Mouse (Mus musculus): ENCODE results near the gene Cdnf. TPM values are rescaled to one million over a fixed set of nuclear protein-coding genes. Genes with fewer than 3 reads are reported as not detected.

Gene Cdnf
- 0.05 and 0.20 TPM in 2 replicates for polyA plus RNA-seq (2016; fragmentation: Nextera tagmentation; extraction: Ambion mirVana)

DNA sequence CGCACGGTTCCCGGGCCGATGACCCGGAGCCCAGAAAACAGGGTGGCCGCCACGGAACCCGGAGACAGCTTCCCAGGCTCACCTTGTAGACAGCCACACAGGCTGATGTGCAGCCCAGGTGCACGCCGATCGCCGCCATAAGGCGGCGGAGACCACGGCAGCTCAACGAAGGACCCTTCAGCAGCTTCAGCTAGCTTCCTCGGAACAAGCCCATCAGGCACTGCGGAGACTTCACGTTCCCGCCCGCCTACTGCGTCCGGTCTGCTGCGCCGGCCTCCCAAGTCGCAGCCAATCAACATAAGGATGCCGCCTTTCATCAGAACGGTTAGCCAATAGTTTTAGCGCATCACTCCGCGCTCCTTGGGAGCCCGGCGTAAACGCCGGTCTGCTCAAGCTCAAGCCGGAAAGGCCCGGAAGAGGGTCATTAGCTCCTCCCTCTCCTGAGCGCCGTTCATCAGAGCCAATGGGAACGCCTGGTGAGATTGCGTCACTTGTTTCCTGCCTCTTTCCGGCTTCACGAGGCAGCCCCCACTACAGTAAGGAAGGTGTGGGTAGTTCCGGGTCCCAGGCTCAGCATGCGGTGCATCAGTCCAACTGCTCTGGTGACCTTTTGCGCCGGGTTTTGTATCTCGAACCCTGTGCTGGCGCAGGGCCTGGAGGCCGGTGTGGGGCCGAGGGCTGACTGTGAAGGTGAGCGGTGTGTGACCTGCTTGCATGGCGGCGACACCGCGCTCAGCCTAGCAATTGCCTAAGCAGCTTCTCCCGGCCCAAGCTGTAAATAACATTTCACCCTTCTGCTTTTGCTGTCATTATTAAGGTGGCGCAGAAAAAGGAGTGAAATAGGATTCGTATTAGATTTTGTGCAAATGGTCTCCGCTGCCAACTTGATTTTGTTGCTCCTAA lies at the start of gene Cdnf, which contains the start of the genes Gm45902 and Hspa14:
TSS of gene Cdnf (plus strand) at position 479 of the 903 bp plus-strand sequence.
TSS of gene Gm45902 (minus strand) at position 239 of the 903 bp plus-strand sequence.
TSS of gene Hspa14 (minus strand) at position 263 of the 903 bp plus-strand sequence.
- Histone ChIP-seq H3K27me3 (ENCODE audit: insufficient read depth, poor library complexity, severe bottlenecking) (no peaks in the 10 kb centered on the region), H3K9me3 (no peaks in the 10 kb centered on the region), H3K36me3 (peaks cover 28% of the 10 kb centered on the region), H3K4me3 (peak within 1 kb of the TSS; percentile 92), H3K4me1 (peaks cover 7% of the 10 kb centered on the region), H3K27ac (peak within 1 kb of the TSS; percentile 97)
- peak; percentile 99 for DNase-seq (ENCODE audit: low spot score)
- WGBS, result under 1% methylated on average over 60 of the region's 60 CpGs

DNA sequence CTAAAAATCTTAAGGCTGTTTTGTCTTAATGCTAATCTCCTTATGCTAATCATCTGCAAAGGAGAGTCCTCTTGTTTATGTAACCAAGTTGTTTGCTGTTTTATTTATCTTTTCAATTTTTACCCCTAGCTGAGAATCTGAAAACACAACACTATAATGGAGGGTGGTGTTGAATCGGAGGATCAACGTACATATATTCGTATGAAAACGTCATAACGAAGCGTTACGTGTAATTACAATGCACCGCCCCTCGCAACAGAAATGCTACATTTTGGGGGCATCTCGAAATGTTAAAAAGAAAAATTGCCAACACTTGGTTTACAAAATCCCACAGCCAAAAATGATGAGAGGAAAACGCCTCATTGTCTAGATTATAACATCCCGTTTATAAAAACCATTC lies 38.9 kb upstream of the Cdnf start:
- 2% methylated on average over 12 of the region's 12 CpGs for WGBS
- Histone ChIP-seq H3K27ac (peak overlapping the region; percentile 96), H3K9me3 (no peaks in the 10 kb centered on the region), H3K4me3 (peak overlapping the region; percentile 92), H3K36me3 (peaks cover 11% of the 10 kb centered on the region; the same call in 1 of the 2 replicates), H3K27me3 (ENCODE audit: insufficient read depth, poor library complexity, severe bottlenecking) (no peaks in the 10 kb centered on the region), H3K4me1 (peaks cover 9% of the 10 kb centered on the region; the same call in 1 of the 2 replicates)
- no peak for DNase-seq (ENCODE audit: low spot score)

DNA sequence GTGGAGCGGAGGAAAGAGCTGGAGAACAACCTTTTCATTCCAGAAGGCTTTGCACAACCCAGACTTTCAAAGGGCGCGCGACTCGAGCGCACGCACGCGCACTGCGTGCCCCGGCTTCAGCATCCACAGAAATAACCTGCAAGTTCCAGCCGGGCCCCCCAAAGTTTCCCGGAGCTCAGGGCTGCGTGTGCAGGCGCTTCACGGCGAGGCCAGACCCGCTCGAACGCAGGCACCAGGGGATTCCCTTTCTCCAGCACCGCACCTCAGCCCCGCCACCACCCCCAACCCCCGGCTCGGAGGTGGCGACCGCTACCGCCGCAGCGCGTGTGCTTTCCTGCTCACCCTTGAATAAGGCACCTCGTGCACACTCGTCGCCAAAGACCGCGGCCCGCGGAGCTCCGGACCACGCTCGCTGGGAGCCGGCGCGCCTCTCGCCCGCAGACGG lies 38.4 kb upstream of the Cdnf start:
- Histone ChIP-seq H3K27ac (peak overlapping the region; percentile 96), H3K9me3 (no peaks in the 10 kb centered on the region), H3K27me3 (ENCODE audit: insufficient read depth, poor library complexity, severe bottlenecking) (no peaks in the 10 kb centered on the region), H3K4me1 (peaks cover 9% of the 10 kb centered on the region; the same call in 1 of the 2 replicates), H3K36me3 (peaks cover 11% of the 10 kb centered on the region; the same call in 1 of the 2 replicates), H3K4me3 (peak overlapping the region; percentile 92)
- peak; percentile 86 for DNase-seq (ENCODE audit: low spot score)
- WGBS, result under 1% methylated on average over 46 of the region's 46 CpGs

DNA sequence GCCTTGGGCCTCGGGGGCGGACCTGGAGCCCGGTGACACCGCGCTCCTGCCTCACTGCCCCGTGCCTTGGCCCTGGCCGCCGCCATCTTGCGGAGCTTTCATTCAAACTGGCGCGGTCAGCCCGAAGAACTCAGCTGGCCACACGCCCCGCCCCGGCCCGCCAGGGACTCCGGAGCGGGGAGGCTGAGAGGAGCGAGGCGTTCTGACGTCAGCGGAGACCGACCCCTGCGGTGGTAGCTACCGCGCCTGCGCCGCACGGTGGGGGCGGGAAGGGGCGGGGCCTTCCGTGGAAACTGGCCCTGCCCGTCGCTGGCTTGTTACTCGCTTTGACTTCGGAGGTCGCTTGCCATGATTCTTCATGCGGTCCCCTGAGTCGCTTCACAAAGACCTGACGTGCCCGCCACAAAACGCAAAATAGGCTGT lies 38.0 kb upstream of the Cdnf start, which contains the start of gene Suv39h2:
TSS of gene Suv39h2 (minus strand) at position 171 of the 423 bp plus-strand sequence.
- peak; percentile 98 for DNase-seq (ENCODE audit: low spot score)
- Histone ChIP-seq H3K4me1 (peaks cover 9% of the 10 kb centered on the region; the same call in 1 of the 2 replicates), H3K36me3 (peaks cover 10% of the 10 kb centered on the region; the same call in 1 of the 2 replicates), H3K4me3 (peak within 1 kb of the TSS; percentile 92), H3K27me3 (ENCODE audit: insufficient read depth, poor library complexity, severe bottlenecking) (no peaks in the 10 kb centered on the region), H3K27ac (peak within 1 kb of the TSS; percentile 96), H3K9me3 (no peaks in the 10 kb centered on the region)
- WGBS, result 0% methylated on average over 42 of the region's 42 CpGs

DNA sequence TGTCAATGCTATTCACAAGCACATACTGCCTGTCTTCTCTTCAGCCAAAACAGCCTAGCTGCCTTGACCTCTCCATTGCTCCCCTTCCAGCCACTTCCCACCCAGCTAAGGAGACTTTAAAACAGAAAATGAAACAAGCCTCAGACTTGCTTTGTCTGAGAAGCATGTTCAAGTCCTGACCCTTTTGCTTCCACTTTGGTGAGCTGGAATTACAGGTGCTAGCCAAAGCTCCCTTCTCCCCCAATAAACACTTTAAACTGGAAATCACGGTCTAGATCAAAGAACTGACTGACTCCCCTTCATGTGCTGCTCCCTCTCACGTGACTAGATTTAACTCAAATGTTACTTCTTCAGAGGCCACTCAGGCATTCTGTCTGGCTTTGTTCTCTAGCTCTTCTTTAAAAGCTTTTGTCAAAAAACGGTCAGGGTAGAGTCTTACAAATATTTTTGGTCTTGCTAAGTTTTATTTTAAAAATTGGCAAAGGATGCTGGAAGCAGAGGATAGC lies 37.0 kb upstream of the Cdnf start:
- no peak for DNase-seq (ENCODE audit: low spot score)
- peaks cover 9% of the 10 kb centered on the region; the same call in 1 of the 2 replicates for H3K4me1 ChIP-seq
- no peaks in the 10 kb centered on the region for H3K9me3 ChIP-seq
- H3K36me3 ChIP-seq, result peaks cover 3% of the 10 kb centered on the region; the same call in 1 of the 2 replicates
- WGBS, result 67% methylated on average over 3 of the region's 3 CpGs
- peak overlapping the region; percentile 96 for H3K27ac ChIP-seq
- peak overlapping the region; percentile 92 for H3K4me3 ChIP-seq
- H3K27me3 ChIP-seq (ENCODE audit: insufficient read depth, poor library complexity, severe bottlenecking), result no peaks in the 10 kb centered on the region

DNA sequence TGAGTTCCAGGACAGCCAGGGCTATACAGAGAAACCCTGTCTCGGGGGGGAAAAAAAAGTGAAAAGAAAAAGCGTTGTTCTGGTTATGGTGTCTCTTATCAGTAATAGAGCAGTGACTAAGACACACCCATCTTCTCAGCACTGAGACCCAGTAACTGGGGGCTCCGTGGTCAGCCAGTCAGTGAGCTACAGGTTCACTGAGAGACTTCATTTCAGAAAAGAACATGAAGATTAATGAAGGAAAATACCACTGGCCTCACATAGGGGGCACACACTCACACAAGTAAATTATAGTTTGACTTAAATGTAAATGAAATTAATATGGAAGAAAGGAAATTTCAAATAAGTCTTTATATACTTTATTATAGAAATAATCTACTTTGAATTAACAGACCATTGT lies 32.6 kb upstream of the Cdnf start:
- no peak for DNase-seq (ENCODE audit: low spot score)
- Histone ChIP-seq H3K4me3 (no peak overlapping the region), H3K27me3 (ENCODE audit: insufficient read depth, poor library complexity, severe bottlenecking) (no peaks in the 10 kb centered on the region), H3K4me1 (0 out of 2 replicates have a peak, but pooled peaks cover 2% of the 10 kb centered on the region), H3K9me3 (no peaks in the 10 kb centered on the region), H3K27ac (no peak overlapping the region), H3K36me3 (0 out of 2 replicates have a peak, but pooled peaks cover 4% of the 10 kb centered on the region)
- 77% methylated on average over 3 of the region's 3 CpGs for WGBS

DNA sequence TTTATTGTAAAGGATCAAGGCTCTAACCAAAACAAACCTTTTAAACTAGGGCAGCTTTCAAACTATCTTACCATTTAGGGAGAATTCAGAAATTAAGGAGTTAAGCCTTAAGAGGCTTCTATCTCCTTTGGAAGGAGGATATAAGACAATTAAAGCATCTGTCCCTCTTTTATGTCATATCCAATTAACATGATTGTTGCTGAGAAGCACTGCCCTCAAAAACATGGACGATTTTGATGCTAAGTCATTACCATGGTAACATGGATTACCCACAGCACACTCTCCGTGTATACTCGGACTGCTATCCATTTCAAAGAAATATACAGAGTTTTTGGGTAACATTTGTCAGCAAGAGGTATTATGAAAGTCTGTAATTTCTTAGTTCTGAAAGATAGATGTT lies 23.0 kb upstream of the Cdnf start:
- Histone ChIP-seq H3K9me3 (no peaks in the 10 kb centered on the region), H3K4me1 (no peaks in the 10 kb centered on the region), H3K27me3 (ENCODE audit: insufficient read depth, poor library complexity, severe bottlenecking) (no peaks in the 10 kb centered on the region), H3K36me3 (peaks cover 57% of the 10 kb centered on the region), H3K27ac (no peak overlapping the region), H3K4me3 (no peak overlapping the region)
- WGBS, result 91% methylated on average over 3 of the region's 3 CpGs
- DNase-seq (ENCODE audit: low spot score), result no peak

DNA sequence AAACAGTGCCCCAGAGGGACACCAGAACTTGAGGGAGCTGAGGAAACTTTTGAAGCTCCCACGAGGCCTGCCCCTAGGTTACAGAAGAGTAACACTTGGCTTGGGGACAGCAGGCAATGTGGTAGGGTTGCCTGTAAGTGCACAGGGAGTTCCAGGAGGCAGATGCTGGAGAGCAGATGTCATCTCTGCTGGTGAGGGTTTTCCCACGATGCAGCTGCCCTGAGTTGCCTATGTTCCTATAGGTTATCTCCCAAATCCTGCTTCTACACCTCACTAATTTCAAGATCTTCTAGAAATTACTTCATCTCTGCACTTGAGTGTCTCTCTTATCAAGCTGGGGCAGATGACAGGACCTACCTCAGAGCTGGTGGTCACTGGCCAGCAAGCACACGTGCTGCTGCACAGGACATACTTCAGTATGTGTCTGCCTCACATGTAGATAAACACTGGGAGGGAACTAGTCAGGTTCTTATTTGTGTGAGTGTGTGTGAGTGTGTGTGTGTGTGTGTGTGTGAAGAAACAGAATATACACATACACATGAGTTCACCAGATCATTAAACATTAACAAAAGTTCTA lies 18.9 kb upstream of the Cdnf start:
- Histone ChIP-seq H3K4me3 (no peak overlapping the region), H3K27ac (no peak overlapping the region), H3K27me3 (ENCODE audit: insufficient read depth, poor library complexity, severe bottlenecking) (no peaks in the 10 kb centered on the region), H3K9me3 (no peaks in the 10 kb centered on the region), H3K36me3 (peaks cover 85% of the 10 kb centered on the region), H3K4me1 (no peaks in the 10 kb centered on the region)
- DNase-seq (ENCODE audit: low spot score), result no peak
- 85% methylated on average over 3 of the region's 3 CpGs for WGBS

DNA sequence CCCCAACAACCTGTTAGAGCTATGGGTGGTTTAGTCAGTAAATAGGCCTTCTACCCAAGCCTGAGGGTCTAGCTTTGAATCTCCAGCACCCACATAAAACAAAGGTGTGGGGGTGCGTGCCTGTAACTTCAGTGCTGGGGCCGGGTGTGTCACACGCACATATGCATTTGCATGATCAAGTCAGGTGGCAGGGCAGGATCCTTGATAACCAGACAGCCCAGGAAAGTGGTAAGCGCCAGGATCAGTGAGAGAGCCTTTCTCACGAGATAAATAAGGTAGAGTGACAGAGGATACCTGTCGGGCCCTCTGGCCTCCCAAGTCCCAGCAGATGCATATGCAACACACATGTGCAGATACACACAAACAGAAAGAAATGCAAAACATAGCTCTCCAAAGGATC lies 13.3 kb upstream of the Cdnf start:
- H3K36me3 ChIP-seq, result peaks cover 72% of the 10 kb centered on the region
- no peak for DNase-seq (ENCODE audit: low spot score)
- WGBS, result 92% methylated on average over 6 of the region's 6 CpGs

DNA sequence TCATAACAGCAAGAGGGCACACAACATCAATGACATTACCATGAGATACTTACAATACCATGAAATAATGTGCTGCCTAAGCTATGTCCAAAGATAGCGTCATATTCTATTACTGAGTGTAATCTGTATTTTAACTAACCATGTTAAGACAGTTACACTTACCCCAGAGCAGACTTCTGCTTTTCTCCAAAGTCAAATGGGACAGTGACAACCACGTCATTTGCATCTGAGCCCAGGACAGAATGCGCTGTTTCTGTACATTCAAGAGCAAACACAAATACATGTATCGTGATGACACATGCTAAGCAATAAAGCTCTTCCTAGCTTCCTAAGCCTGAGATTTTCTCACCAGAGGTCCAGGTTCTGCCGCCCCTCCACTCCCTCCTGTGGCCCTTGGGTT lies 11.9 kb upstream of the Cdnf start:
- peaks cover 72% of the 10 kb centered on the region for H3K36me3 ChIP-seq

More for the DNA sequence above, 13.3 kb upstream of the Cdnf start:
- H3K9me3 ChIP-seq, result no peaks in the 10 kb centered on the region
- no peak overlapping the region for H3K4me3 ChIP-seq
- H3K4me1 ChIP-seq, result no peaks in the 10 kb centered on the region
- no peak overlapping the region for H3K27ac ChIP-seq
- no peaks in the 10 kb centered on the region for H3K27me3 ChIP-seq (ENCODE audit: insufficient read depth, poor library complexity, severe bottlenecking)

DNA sequence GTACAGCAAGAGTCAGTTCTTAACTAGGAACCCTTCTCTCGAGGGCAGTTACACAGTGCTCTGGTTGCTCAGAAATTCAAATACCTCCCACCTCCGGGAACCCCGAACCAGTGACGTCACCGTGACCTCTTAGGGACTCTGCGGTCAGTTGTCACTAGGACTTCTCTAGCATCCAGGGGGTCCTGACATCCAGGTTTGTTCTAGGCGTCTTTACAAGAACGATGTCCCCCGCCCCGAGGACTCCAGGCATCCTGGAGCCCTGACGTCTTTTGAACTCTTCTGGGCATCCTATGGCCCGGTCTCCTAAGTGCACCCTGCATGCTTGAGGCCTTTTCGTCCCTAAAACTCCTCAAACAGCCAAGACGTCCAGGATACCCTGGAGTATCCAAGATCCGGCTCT lies 754 bp upstream of the Cdnf start:
- peak overlapping the region; percentile 92 for H3K4me3 ChIP-seq
- under 1% methylated on average over 15 of the region's 15 CpGs for WGBS
- H3K9me3 ChIP-seq, result no peaks in the 10 kb centered on the region
- DNase-seq (ENCODE audit: low spot score), result peak; percentile 79
- peaks cover 36% of the 10 kb centered on the region for H3K36me3 ChIP-seq
- H3K4me1 ChIP-seq, result peaks cover 7% of the 10 kb centered on the region
- H3K27ac ChIP-seq, result peak overlapping the region; percentile 97
- no peaks in the 10 kb centered on the region for H3K27me3 ChIP-seq (ENCODE audit: insufficient read depth, poor library complexity, severe bottlenecking)

More for the DNA sequence above, 11.9 kb upstream of the Cdnf start:
- no peaks in the 10 kb centered on the region for H3K4me1 ChIP-seq
- no peak overlapping the region for H3K27ac ChIP-seq
- H3K27me3 ChIP-seq (ENCODE audit: insufficient read depth, poor library complexity, severe bottlenecking), result no peaks in the 10 kb centered on the region
- 94% methylated on average over 5 of the region's 5 CpGs for WGBS
- no peak overlapping the region for H3K4me3 ChIP-seq
- DNase-seq (ENCODE audit: low spot score), result no peak
- H3K9me3 ChIP-seq, result no peaks in the 10 kb centered on the region

DNA sequence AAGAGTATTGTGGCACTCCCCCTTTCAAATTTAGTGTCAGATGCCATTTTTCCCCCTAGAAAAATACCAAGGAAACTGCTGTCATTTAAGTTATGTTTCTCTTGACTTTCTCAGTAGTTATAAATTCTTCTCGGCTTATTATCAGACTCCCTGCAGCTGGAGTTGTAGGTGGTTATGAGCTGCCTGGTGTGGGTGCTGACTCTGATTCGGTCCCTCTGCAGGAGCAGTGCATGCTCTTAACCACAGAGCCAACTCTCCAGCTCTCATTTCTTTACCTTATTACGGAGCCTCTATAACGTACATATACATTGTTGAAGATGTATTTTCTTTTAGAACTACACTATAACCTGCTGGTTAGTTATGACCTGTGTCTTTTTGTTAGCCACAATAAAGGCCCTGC lies 9.7 kb downstream of the Cdnf start:
- Histone ChIP-seq H3K36me3 (no peaks in the 10 kb centered on the region), H3K27me3 (ENCODE audit: insufficient read depth, poor library complexity, severe bottlenecking) (no peaks in the 10 kb centered on the region), H3K9me3 (no peaks in the 10 kb centered on the region), H3K27ac (no peak overlapping the region), H3K4me1 (no peaks in the 10 kb centered on the region), H3K4me3 (no peak overlapping the region)
- no peak for DNase-seq (ENCODE audit: low spot score)
- 77% methylated on average over 4 of the region's 4 CpGs for WGBS

Data from heart, embryonic 10.5 days (tissue).